Mouse (Mus musculus) heart, adult 2 months (tissue): ENCODE results near the gene Rtn4r. TPM values are rescaled to one million over a fixed set of nuclear protein-coding genes. Genes with fewer than 3 reads are reported as not detected.

Source experiments
- DNase-seq, 2 experiments: peaks; one replicate each; pipeline ENCODE4 v3.0.0; 2021
- H3K27ac ChIP-seq: fragments of 200-600 bp; 2 replicates; pipeline ENCODE4 v1.8.1; 2022
- H3K27me3 ChIP-seq: fragments of 200-500 bp; 2 replicates; pipeline ENCODE4 v1.6.1; 2012; ENCODE audit warnings: mild to moderate bottlenecking, low read length, inconsistent platforms, mixed read lengths; ENCODE audit not compliant: control insufficient read depth, insufficient read depth
- H3K36me3 ChIP-seq: fragments of 200-500 bp; 2 replicates; pipeline ENCODE4 v1.6.1; 2012; ENCODE audit warnings: low read length, inconsistent platforms; ENCODE audit not compliant: control insufficient read depth, insufficient read depth
- H3K4me1 ChIP-seq: fragments of 200-500 bp; 2 replicates; pipeline ENCODE4 v1.6.1; 2011; ENCODE audit warnings: low read length; ENCODE audit not compliant: control insufficient read depth, insufficient read depth
- H3K4me3 ChIP-seq: fragments of 200-600 bp; 2 replicates; pipeline ENCODE4 v1.8.1; 2022
- H3K79me2 ChIP-seq: fragments of 200-500 bp; replicated peaks from 2 replicates; pipeline ENCODE4 v1.6.1; 2012; ENCODE audit warnings: mild to moderate bottlenecking, inconsistent platforms, low read length, moderate library complexity, mixed read lengths; ENCODE audit not compliant: control insufficient read depth, insufficient read depth
- H3K9ac ChIP-seq: fragments of 200-500 bp; 2 replicates; pipeline ENCODE4 v1.6.1; 2012; ENCODE audit warnings: low read depth, mild to moderate bottlenecking, control low read depth, inconsistent platforms, low read length, mixed read lengths
- CTCF ChIP-seq: fragments of 200-600 bp; IDR thresholded peaks from 2 replicates; pipeline ENCODE4 v1.8.1; 2022; ENCODE audit warnings: antibody characterized with exemption, mild to moderate bottlenecking, moderate library complexity
- EP300 ChIP-seq: fragments of 200-500 bp; IDR thresholded peaks from 2 replicates; pipeline ENCODE4 v1.6.1; 2011; ENCODE audit warnings: low read depth, low read length, control low read depth; ENCODE audit not compliant: insufficient read depth
- POLR2A ChIP-seq: fragments of 200-500 bp; IDR thresholded peaks from 2 replicates; pipeline ENCODE4 v1.6.1; 2011; ENCODE audit warnings: mild to moderate bottlenecking, low read depth, low read length, control low read depth; ENCODE audit not compliant: insufficient read depth
- WGBS: fragments of 180-500 bp; shearing (Covaris S2); methylation state at CpG from one replicate; pipeline ENCODE4 v1.1.7; 2018; 5-methylcytosine and 5-hydroxymethylcytosine counted together
- intact Hi-C: fragments of 180-260 bp; cut with DNase I; formaldehyde crosslinking; loops from one replicate; pipeline ENCODE4 v1.15.1; 2025
- polyA plus RNA-seq: library from polyadenylated mRNA; depleted of rRNA; stranded (reverse); fragments of >200 nt; gene quantifications from 2 replicates; pipeline ENCODE4 v1.2.3, GENCODE M21; 2012
- total RNA-seq, 2 experiments: library from RNA; stranded (reverse); gene quantifications; 2 replicates each; pipeline ENCODE4 v1.2.3; 2021

Rtn4r gene
- total and polyA plus RNA-seq, 3 experiments, result 2.3 to 31.9 (median 9.8) TPM

DNA sequence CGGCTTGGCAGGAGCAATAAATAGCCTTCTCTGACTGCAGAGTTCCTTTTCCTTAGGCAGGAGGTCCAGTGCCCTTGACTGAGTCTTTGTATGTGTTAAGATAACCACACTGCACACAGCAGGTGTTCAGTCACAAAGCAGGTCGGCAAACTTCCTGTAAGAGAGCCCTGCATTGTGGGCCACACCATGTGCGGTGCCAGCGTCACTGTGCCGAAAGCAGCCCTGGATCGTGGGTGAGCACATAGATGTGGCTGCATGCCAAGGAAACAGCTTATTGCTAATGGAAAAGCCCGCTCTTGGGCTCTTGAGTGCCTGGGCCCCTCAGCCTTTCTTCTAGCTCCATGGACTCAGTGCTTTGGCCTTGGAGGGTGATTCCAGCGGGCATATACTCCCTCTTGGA lies 16.8 kb downstream of the Rtn4r start:
- TF ChIP-seq EP300, result no peak
- TF ChIP-seq POLR2A, result no peak
- WGBS, result 49% methylated on average over 8 of the region's 8 CpGs
- Histone ChIP-seq H3K27me3 (no peaks in the 10 kb centered on the region), H3K27ac (no peak overlapping the region), H3K4me3 (no peak overlapping the region), H3K79me2 (no peaks in the 10 kb centered on the region), H3K4me1 (no peaks in the 10 kb centered on the region), H3K9ac (no peak overlapping the region), H3K36me3 (no peaks in the 10 kb centered on the region)
- no peak for DNase-seq
- intact Hi-C loops, result no loop called here

DNA sequence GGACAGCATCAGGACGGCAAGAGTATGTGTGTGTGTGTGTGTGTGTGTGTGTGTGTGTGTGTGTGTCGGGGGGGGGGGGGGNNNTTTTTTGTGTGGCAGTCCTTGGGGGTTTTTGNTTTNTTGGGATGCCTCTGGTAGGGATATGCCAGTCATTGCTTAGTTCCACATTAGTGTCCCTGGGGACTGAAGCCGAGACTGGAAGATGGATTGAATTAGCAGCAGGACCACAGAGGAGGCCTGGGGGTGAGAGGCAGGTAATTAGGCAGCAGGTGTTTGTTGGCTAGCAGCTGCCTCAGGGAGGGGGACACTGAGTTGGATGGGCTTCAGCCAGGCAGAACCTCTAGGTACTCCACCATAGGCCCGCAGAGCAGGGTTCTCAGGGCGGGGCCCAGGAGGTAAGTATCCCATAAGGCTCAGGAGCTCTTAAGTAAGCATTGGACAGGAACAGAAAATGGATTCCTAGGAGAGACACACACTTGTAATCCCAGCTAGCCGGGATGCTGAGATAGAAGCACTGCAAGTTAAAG lies 18.0 kb downstream of the Rtn4r start:
- Histone ChIP-seq H3K27me3 (no peaks in the 10 kb centered on the region), H3K9ac (no peak overlapping the region), H3K79me2 (no peaks in the 10 kb centered on the region), H3K36me3 (no peaks in the 10 kb centered on the region), H3K4me3 (no peak overlapping the region), H3K4me1 (no peaks in the 10 kb centered on the region), H3K27ac (no peak overlapping the region)
- WGBS, result 84% methylated on average over 5 of the region's 6 CpGs
- TF ChIP-seq POLR2A, result no peak
- intact Hi-C loops, result no loop called here
- DNase-seq, result no peak

DNA sequence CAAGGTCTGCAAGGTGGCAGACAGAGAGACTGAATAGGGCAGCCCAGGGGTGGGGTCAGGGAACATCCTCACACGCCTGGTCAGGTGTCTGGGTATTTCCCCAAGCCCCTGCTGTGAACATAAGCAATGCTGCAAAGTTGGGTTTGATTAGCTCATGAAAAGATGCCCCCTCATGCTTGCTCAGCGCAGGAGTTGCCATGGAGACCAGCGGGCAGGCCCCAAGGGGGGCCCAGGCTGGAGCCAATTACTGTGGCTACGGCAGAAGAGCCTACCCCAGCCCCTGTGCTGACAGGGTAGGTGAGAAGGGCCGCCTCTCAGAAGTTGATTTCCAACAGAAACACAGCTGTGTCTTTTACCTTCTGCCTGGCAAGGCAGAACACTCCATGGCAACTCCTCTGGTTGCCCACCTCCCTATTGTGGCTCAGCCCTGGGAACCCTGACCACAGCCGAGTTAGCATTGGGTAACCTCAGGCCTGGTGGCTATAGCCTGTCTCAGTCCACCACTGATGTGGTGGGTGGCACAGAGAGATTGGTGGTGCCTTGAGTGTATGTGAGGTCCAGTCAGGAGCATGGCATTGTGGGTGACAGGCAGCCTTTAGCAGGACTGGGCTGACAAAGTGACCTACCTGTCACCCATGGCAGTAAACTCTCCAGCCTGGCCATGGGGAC lies 20.9 kb downstream of the Rtn4r start:
- no peaks in the 10 kb centered on the region for H3K4me1 ChIP-seq
- no peak overlapping the region for H3K4me3 ChIP-seq
- H3K79me2 ChIP-seq, result no peaks in the 10 kb centered on the region
- H3K27me3 ChIP-seq, result no peaks in the 10 kb centered on the region
- no peak for DNase-seq
- no peak overlapping the region for H3K9ac ChIP-seq
- no peak overlapping the region for H3K27ac ChIP-seq
- H3K36me3 ChIP-seq, result no peaks in the 10 kb centered on the region
- 59% methylated on average over 6 of the region's 6 CpGs for WGBS
- no peak for TF ChIP-seq EP300
- TF ChIP-seq CTCF, result no peak
- TF ChIP-seq POLR2A, result no peak
- intact Hi-C loops, result no loop called here

DNA sequence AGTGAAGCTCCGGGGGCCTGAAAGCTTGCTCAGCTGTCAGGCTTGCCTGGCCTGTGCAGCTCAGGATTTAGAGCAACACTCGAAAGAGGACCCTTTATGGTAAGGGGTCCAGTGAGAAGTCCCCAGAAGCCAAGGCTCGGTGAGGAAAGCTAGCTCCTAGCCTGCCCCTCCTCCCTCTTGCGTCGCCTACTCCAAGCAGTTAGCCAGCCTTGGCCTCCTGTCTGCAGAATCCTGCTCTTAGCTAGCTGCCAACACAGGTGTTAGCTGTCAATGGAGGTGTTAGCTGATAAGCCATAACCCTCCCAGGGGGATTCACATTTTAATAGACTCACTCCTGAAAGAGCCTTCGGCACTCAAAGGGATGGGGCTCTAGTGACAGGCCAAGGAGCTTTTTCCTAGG lies 21.8 kb downstream of the Rtn4r start:
- Histone ChIP-seq H3K27ac (no peak overlapping the region), H3K79me2 (no peaks in the 10 kb centered on the region), H3K27me3 (no peaks in the 10 kb centered on the region), H3K36me3 (no peaks in the 10 kb centered on the region), H3K9ac (no peak overlapping the region), H3K4me3 (no peak overlapping the region), H3K4me1 (no peaks in the 10 kb centered on the region)
- DNase-seq, result no peak
- TF ChIP-seq CTCF (no peak), POLR2A (no peak), EP300 (no peak)
- intact Hi-C loops, result no loop called here
- whole genome bisulfite sequencing, result 65% methylated on average over 6 of the region's 6 CpGs

DNA sequence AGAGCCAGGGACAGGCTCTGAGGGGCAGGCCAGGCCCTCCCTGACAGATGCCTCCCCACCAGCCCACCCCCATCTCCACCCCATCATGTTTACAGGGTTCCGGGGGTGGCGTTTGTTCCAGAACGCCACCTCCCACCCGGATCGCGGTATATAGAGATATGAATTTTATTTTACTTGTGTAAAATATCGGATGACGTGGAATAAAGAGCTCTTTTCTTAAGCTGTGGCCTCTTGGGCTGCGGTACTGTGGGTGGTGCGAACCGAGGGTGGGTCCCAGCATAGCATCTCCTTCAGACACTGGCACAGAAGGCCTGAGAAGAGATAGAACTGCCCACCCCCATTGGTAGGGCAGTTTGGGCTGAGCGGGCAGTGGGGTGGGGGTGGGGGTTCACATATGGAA lies 24.7 kb downstream of the Rtn4r start:
- 91% methylated on average over 12 of the region's 12 CpGs for WGBS

DNA sequence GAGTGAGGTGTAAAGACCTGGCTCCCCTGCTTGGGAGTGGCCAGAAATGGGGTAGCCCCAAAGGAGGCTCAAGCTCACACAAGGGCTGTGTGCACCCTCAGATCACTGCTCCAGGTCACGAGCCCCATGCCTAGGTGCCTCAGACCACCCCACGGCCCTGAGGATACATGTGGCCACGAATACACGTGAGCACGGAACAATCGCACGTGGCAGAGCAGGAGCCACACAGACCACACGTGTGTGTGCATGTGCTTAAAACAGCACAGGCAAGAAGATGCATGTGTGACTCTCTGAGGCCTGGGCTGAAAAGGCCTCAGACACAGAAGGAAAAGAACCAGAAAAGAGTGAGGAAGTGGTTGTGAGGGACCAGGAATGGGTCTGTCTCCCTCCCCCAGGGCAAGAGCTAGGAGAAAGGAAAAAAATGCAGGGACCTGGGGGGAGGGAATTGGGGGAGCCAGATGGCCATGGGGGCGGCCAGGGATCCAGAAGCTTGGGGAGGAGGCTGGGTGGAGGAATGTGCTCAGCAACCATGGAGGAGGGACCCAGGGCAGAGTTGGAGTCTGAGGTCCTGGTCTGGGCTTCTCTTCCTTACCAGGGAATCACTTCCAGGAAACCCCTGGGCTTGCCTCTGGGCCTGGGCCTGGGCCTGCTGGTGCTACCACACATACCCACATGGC lies 25.5 kb downstream of the Rtn4r start:
- H3K36me3 ChIP-seq, result no peaks in the 10 kb centered on the region
- TF ChIP-seq CTCF (no peak), POLR2A (no peak), EP300 (no peak)
- no peaks in the 10 kb centered on the region for H3K79me2 ChIP-seq
- WGBS, result 91% methylated on average over 9 of the region's 9 CpGs
- H3K4me3 ChIP-seq, result no peak overlapping the region
- intact Hi-C loops, result no loop called here
- no peaks in the 10 kb centered on the region for H3K27me3 ChIP-seq
- H3K9ac ChIP-seq, result no peak overlapping the region
- no peak overlapping the region for H3K27ac ChIP-seq
- no peak for DNase-seq
- H3K4me1 ChIP-seq, result no peaks in the 10 kb centered on the region

More for the DNA sequence above, 24.7 kb downstream of the Rtn4r start:
- H3K36me3 ChIP-seq, result no peaks in the 10 kb centered on the region
- no peak for DNase-seq
- no peaks in the 10 kb centered on the region for H3K27me3 ChIP-seq
- intact Hi-C loops, result no loop called here
- no peaks in the 10 kb centered on the region for H3K79me2 ChIP-seq
- H3K4me1 ChIP-seq, result no peaks in the 10 kb centered on the region
- H3K4me3 ChIP-seq, result no peak overlapping the region
- no peak overlapping the region for H3K27ac ChIP-seq
- TF ChIP-seq EP300, result no peak
- no peak for TF ChIP-seq CTCF
- TF ChIP-seq POLR2A, result no peak
- no peak overlapping the region for H3K9ac ChIP-seq
